Mouse (Mus musculus): ENCODE measurements around the gene Ptch1.

DNA sequence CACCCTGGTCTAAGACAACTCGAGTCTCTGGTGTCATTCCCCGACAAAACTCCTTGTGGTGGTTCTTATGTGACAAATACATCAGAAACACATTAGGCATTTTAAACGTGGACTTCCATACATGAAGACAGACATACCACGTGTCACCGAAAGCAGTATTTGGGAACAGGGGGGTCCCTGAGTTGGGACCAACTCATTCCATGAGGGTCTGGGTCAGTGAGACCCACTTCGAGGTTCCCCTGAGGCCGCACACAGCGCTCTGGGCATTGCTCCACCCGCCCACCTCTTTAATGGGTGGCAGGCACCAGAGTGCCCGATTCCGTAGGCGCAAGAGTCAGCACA lies 1.3 kb downstream of the Ptch1 start:
- TF ChIP-seq CTCF (IDR thresholded peaks at IDR 0.05; ENCODE audit: control insufficient read depth, insufficient read depth, insufficient read length) (no peak), CEBPB (IDR thresholded peaks at IDR 0.05; ENCODE audit: low read depth) (no peak), MYOD1 (IDR thresholded peaks at IDR 0.05; ENCODE audit: control insufficient read depth, insufficient read length, low read depth) (no peak), FOSL1 (IDR thresholded peaks at IDR 0.05; ENCODE audit: insufficient read depth, low read length, poor library complexity, severe bottlenecking) (no peak), USF1 (IDR thresholded peaks at IDR 0.05; ENCODE audit: low read depth) (no peak)

Measured in C2C12 (cell line).